In the genomic region with DNA sequence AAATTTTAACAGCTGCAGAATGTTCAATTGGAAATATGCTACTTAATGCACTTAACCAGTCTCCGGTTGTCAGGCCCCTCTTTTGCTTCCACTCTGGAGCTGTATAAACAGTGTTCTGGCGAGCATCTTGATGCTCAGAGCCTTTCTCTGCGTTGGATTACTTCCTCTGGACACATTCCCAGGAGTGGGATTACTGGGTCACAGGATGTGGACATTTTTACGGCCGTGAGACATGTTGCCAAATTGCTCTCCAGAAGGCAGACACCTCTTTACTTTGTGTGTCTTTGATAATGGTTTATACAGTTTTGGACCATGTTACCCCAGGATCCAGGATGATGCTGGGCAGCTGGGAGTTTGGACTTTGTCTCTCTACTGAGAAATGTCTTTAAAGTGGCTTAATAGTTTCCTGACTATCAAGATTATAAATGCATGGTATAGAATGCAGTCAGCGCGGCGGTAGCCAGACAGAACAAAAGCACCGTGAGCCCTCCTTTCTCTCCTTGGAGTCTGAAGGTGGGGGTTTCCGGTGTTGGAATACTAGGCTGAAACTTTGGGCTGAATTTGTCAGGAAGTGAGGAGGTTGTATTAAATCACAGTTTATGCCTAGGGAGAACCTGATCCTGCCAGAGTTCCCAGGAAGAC, we compare ENCODE assay signal across 8 mouse cellular contexts. TPM values are rescaled to one million over a fixed set of nuclear protein-coding genes. Genes with fewer than 3 reads are reported as not detected.
A peak's percentile ranks its signal among the peaks of the same experiment; 100 is the strongest.
DNase-seq lines count a peak whose midpoint lies in the region; ATAC-seq and TF ChIP-seq lines count a peak whose summit lies in the region.

No protein-coding gene starts in this region.

- 50% methylated on average over 10 of the region's 10 CpGs for WGBS in heart, embryonic 13.5 days
- WGBS in intestine, embryonic 16.5 days: 36% methylated on average over 10 of the region's 10 CpGs
- 54% methylated on average over 10 of the region's 10 CpGs for WGBS in midbrain, embryonic 13.5 days

- peak overlapping the region; percentile 29 for H3K27ac ChIP-seq in heart, embryonic 13.5 days (replicated peaks)
- peak overlapping the region; percentile 9; the same call in 1 of the 2 replicates for H3K27ac ChIP-seq in cortical plate, adult 2 months (ENCODE audit: insufficient read depth, low read length)
- peak overlapping the region; percentile 55 for H3K27ac ChIP-seq in intestine, embryonic 16.5 days (ENCODE audit: low read length)
- peak overlapping the region; percentile 26; the same call in 1 of the 2 replicates for H3K27ac ChIP-seq in midbrain, embryonic 13.5 days

- intact Hi-C loops in heart, postnatal 36 days (cut with DNase I): no loop called here

- no peak for ATAC-seq in heart, embryonic 13.5 days (ENCODE audit: extremely low read depth, insufficient number of reproducible peaks, low FRiP score, low TSS enrichment)
- peak; percentile 72 for ATAC-seq in intestine, embryonic 16.5 days
- ATAC-seq in midbrain, embryonic 13.5 days: no peak

- H3K9me3 ChIP-seq in heart, embryonic 13.5 days: no peaks in the 10 kb centered on the region
- H3K9me3 ChIP-seq in intestine, embryonic 16.5 days (ENCODE audit: control insufficient read depth, low read length): no peaks in the 10 kb centered on the region
- no peaks in the 10 kb centered on the region for H3K9me3 ChIP-seq in midbrain, embryonic 13.5 days

- H3K9ac ChIP-seq in heart, embryonic 13.5 days: no peak overlapping the region
- no peak overlapping the region for H3K9ac ChIP-seq in intestine, embryonic 16.5 days (ENCODE audit: low read depth, low read length)
- no peak overlapping the region for H3K9ac ChIP-seq in midbrain, embryonic 13.5 days (replicated peaks)

- H3K36me3 ChIP-seq in heart, embryonic 13.5 days: no peaks in the 10 kb centered on the region
- no peaks in the 10 kb centered on the region for H3K36me3 ChIP-seq in intestine, embryonic 16.5 days (ENCODE audit: control insufficient read depth, insufficient read depth, low read length)
- H3K36me3 ChIP-seq in midbrain, embryonic 13.5 days: no peaks in the 10 kb centered on the region

- TF ChIP-seq POLR2A in cortical plate, adult 2 months (IDR thresholded peaks at IDR 0.05; ENCODE audit: extremely low read depth, insufficient read depth, low read length): no peak

- no peaks in the 10 kb centered on the region for H3K27me3 ChIP-seq in heart, embryonic 13.5 days (replicated peaks)
- H3K27me3 ChIP-seq in intestine, embryonic 16.5 days (replicated peaks; ENCODE audit: control insufficient read depth, insufficient read depth, low read length): no peaks in the 10 kb centered on the region
- no peaks in the 10 kb centered on the region for H3K27me3 ChIP-seq in midbrain, embryonic 13.5 days

- DNase-seq in heart, postnatal 36 days: no peak
- no peak for DNase-seq in left cerebral cortex, adult 11 months (ENCODE audit: low spot score)
- no peak for DNase-seq in adrenal gland, postnatal 10 days
- DNase-seq in thymus, postnatal 14 days: no peak

- no peak overlapping the region for H3K4me2 ChIP-seq in heart, embryonic 13.5 days
- H3K4me2 ChIP-seq in intestine, embryonic 16.5 days (ENCODE audit: low read depth, low read length): no peak overlapping the region
- no peak overlapping the region for H3K4me2 ChIP-seq in midbrain, embryonic 13.5 days (replicated peaks)

- TF ChIP-seq CTCF in cortical plate, adult 2 months (IDR thresholded peaks at IDR 0.05; ENCODE audit: extremely low read depth, insufficient read depth, low read length): no peak

- no peak overlapping the region for H3K4me3 ChIP-seq in heart, embryonic 13.5 days
- H3K4me3 ChIP-seq in cortical plate, adult 2 months (ENCODE audit: insufficient read depth, low read length): no peak overlapping the region
- H3K4me3 ChIP-seq in intestine, embryonic 16.5 days (ENCODE audit: low read length): no peak overlapping the region
- H3K4me3 ChIP-seq in midbrain, embryonic 13.5 days (replicated peaks): no peak overlapping the region

- H3K4me1 ChIP-seq in heart, embryonic 13.5 days: peaks cover 34% of the 10 kb centered on the region
- peaks cover 28% of the 10 kb centered on the region for H3K4me1 ChIP-seq in cortical plate, adult 2 months (ENCODE audit: control insufficient read depth, insufficient read depth, low read length)
- H3K4me1 ChIP-seq in intestine, embryonic 16.5 days (ENCODE audit: control insufficient read depth, insufficient read depth, low read length): peaks cover 13% of the 10 kb centered on the region
- peaks cover 76% of the 10 kb centered on the region for H3K4me1 ChIP-seq in midbrain, embryonic 13.5 days (replicated peaks)

RNA-seq across cellular contexts. Expression of gene Coro2b, which starts 23.2 kb away (rescaled TPM):
- polyA plus RNA-seq in heart, embryonic 13.5 days (2015; fragmentation: Nextera tagmentation; extraction: Ambion mirVana): 6.4 and 7.3 TPM in 2 replicates
- 10 to 100 TPM in 1 of 2 experiments, 1 to 10 TPM in 1; 9.8 to 14.5 TPM for total RNA-seq in heart, postnatal 36 days (2021)
- polyA plus RNA-seq in cortical plate, adult 2 months (2012; rRNA removed): 130 and 131 TPM in 2 replicates
- polyA plus RNA-seq in intestine, embryonic 16.5 days (2015; fragmentation: Nextera tagmentation; extraction: Ambion mirVana): 7.0 and 8.2 TPM in 2 replicates
- 28.4 and 34.7 TPM in 2 replicates for polyA plus RNA-seq in midbrain, embryonic 13.5 days (2015; fragmentation: Nextera tagmentation; extraction: Ambion mirVana)
- 10 to 100 TPM; 18.1 to 22.3 TPM for total RNA-seq in adrenal gland, postnatal 10 days (2021)
